Mouse (Mus musculus): ENCODE results near the gene Skap2. TPM values are rescaled to one million over a fixed set of nuclear protein-coding genes. Genes with fewer than 3 reads are reported as not detected.

The Skap2 gene
- polyA plus RNA-seq, 1 experiment from 2014 or later: 16.1 TPM

GRCm38 (mm10) chr6:52008757-52009156 lies 3.6 kb downstream of the Skap2 start:
- Histone ChIP-seq H3K9ac (ENCODE audit: low read depth, low read length) (no peak overlapping the region), H3K4me3 (ENCODE audit: low read depth, low read length) (no peak overlapping the region), H3K36me3 (ENCODE audit: control insufficient read depth, insufficient read depth) (no peaks in the 10 kb centered on the region), H3K27ac (ENCODE audit: low read length) (no peak overlapping the region), H3K4me2 (ENCODE audit: low read depth, low read length) (no peak overlapping the region), H3K27me3 (ENCODE audit: control insufficient read depth, insufficient read depth, low read depth, low read length) (peaks cover 39% of the 10 kb centered on the region), H3K4me1 (ENCODE audit: control insufficient read depth, low read depth, low read length) (no peaks in the 10 kb centered on the region; the same call in 1 of the 2 replicates), H3K9me3 (replicated peaks; ENCODE audit: control insufficient read depth, low read length) (no peaks in the 10 kb centered on the region)
- WGBS (ENCODE audit: insufficient replicate concordance): 45% methylated on average over 3 of the region's 3 CpGs
- ATAC-seq (ENCODE audit: low read depth): no peak

- H3K4me1 ChIP-seq (ENCODE audit: control insufficient read depth, low read depth, low read length): no peaks in the 10 kb centered on the region; the same call in 1 of the 2 replicates
- WGBS (ENCODE audit: insufficient replicate concordance): 22% methylated on average over 13 of the region's 13 CpGs
- H3K4me3 ChIP-seq (ENCODE audit: low read depth, low read length): no peak overlapping the region
- ATAC-seq (ENCODE audit: low read depth): no peak
- no peaks in the 10 kb centered on the region for H3K9me3 ChIP-seq (replicated peaks; ENCODE audit: control insufficient read depth, low read length)
- H3K27ac ChIP-seq (ENCODE audit: low read length): no peak overlapping the region
- peaks cover 39% of the 10 kb centered on the region for H3K27me3 ChIP-seq (ENCODE audit: control insufficient read depth, insufficient read depth, low read depth, low read length)
- 0 out of 2 replicates have a peak overlapping the region, but pooled peaks have one; percentile 13 for H3K4me2 ChIP-seq (ENCODE audit: low read depth, low read length)
- H3K9ac ChIP-seq (ENCODE audit: low read depth, low read length): no peak overlapping the region
- H3K36me3 ChIP-seq (ENCODE audit: control insufficient read depth, insufficient read depth): no peaks in the 10 kb centered on the region
Measured at GRCm38 (mm10) chr6:52006649-52007218, 5.6 kb downstream of the Skap2 start.

- no peaks in the 10 kb centered on the region for H3K4me1 ChIP-seq (ENCODE audit: control insufficient read depth, low read depth, low read length)
- no peak overlapping the region for H3K27ac ChIP-seq (ENCODE audit: low read length)
- WGBS (ENCODE audit: insufficient replicate concordance): 9% methylated on average over 19 of the region's 19 CpGs
- 0 out of 2 replicates have a peak overlapping the region, but pooled peaks have one; percentile 13 for H3K4me2 ChIP-seq (ENCODE audit: low read depth, low read length)
- no peaks in the 10 kb centered on the region for H3K36me3 ChIP-seq (ENCODE audit: control insufficient read depth, insufficient read depth)
- peaks cover 39% of the 10 kb centered on the region for H3K27me3 ChIP-seq (ENCODE audit: control insufficient read depth, insufficient read depth, low read depth, low read length)
- no peak overlapping the region for H3K9ac ChIP-seq (ENCODE audit: low read depth, low read length)
- ATAC-seq (ENCODE audit: low read depth): no peak
- H3K4me3 ChIP-seq (ENCODE audit: low read depth, low read length): no peak overlapping the region
- H3K9me3 ChIP-seq (replicated peaks; ENCODE audit: control insufficient read depth, low read length): no peaks in the 10 kb centered on the region
Measured at GRCm38 (mm10) chr6:52005963-52006648, 6.2 kb downstream of the Skap2 start.

- Histone ChIP-seq H3K9me3 (replicated peaks; ENCODE audit: control insufficient read depth, low read length) (no peaks in the 10 kb centered on the region), H3K36me3 (ENCODE audit: control insufficient read depth, insufficient read depth) (no peaks in the 10 kb centered on the region), H3K9ac (ENCODE audit: low read depth, low read length) (no peak overlapping the region), H3K27me3 (ENCODE audit: control insufficient read depth, insufficient read depth, low read depth, low read length) (peaks cover 39% of the 10 kb centered on the region), H3K4me3 (ENCODE audit: low read depth, low read length) (no peak overlapping the region), H3K4me2 (ENCODE audit: low read depth, low read length) (no peak overlapping the region), H3K4me1 (ENCODE audit: control insufficient read depth, low read depth, low read length) (no peaks in the 10 kb centered on the region), H3K27ac (ENCODE audit: low read length) (no peak overlapping the region)
- 18% methylated on average over 8 of the region's 8 CpGs for WGBS (ENCODE audit: insufficient replicate concordance)
- ATAC-seq (ENCODE audit: low read depth): no peak
Measured at GRCm38 (mm10) chr6:52005616-52005962, 6.8 kb downstream of the Skap2 start.

GRCm38 (mm10) chr6:52004995-52005394 lies 7.4 kb downstream of the Skap2 start:
- ATAC-seq (ENCODE audit: low read depth): no peak
- WGBS (ENCODE audit: insufficient replicate concordance): 22% methylated on average over 3 of the region's 3 CpGs
- H3K4me1 ChIP-seq (ENCODE audit: control insufficient read depth, low read depth, low read length): no peaks in the 10 kb centered on the region
- H3K9me3 ChIP-seq (replicated peaks; ENCODE audit: control insufficient read depth, low read length): no peaks in the 10 kb centered on the region
- no peak overlapping the region for H3K4me3 ChIP-seq (ENCODE audit: low read depth, low read length)
- H3K9ac ChIP-seq (ENCODE audit: low read depth, low read length): no peak overlapping the region
- H3K4me2 ChIP-seq (ENCODE audit: low read depth, low read length): no peak overlapping the region
- no peaks in the 10 kb centered on the region for H3K36me3 ChIP-seq (ENCODE audit: control insufficient read depth, insufficient read depth)
- peaks cover 39% of the 10 kb centered on the region for H3K27me3 ChIP-seq (ENCODE audit: control insufficient read depth, insufficient read depth, low read depth, low read length)
- no peak overlapping the region for H3K27ac ChIP-seq (ENCODE audit: low read length)

GRCm38 (mm10) chr6:52002676-52003075 lies 9.7 kb downstream of the Skap2 start:
- no peak for ATAC-seq (ENCODE audit: low read depth)
- Histone ChIP-seq H3K4me2 (ENCODE audit: low read depth, low read length) (no peak overlapping the region), H3K4me1 (ENCODE audit: control insufficient read depth, low read depth, low read length) (no peaks in the 10 kb centered on the region), H3K27me3 (ENCODE audit: control insufficient read depth, insufficient read depth, low read depth, low read length) (peaks cover 28% of the 10 kb centered on the region), H3K4me3 (ENCODE audit: low read depth, low read length) (no peak overlapping the region), H3K27ac (ENCODE audit: low read length) (no peak overlapping the region), H3K9me3 (replicated peaks; ENCODE audit: control insufficient read depth, low read length) (no peaks in the 10 kb centered on the region), H3K9ac (ENCODE audit: low read depth, low read length) (no peak overlapping the region), H3K36me3 (ENCODE audit: control insufficient read depth, insufficient read depth) (no peaks in the 10 kb centered on the region)
- 52% methylated on average over 8 of the region's 8 CpGs for WGBS (ENCODE audit: insufficient replicate concordance)

GRCm38 (mm10) chr6:51999157-51999478 lies 13.2 kb downstream of the Skap2 start:
- Histone ChIP-seq H3K4me3 (ENCODE audit: low read depth, low read length) (no peak overlapping the region), H3K4me2 (ENCODE audit: low read depth, low read length) (no peak overlapping the region), H3K36me3 (ENCODE audit: control insufficient read depth, insufficient read depth) (no peaks in the 10 kb centered on the region), H3K9ac (ENCODE audit: low read depth, low read length) (no peak overlapping the region), H3K9me3 (replicated peaks; ENCODE audit: control insufficient read depth, low read length) (no peaks in the 10 kb centered on the region), H3K4me1 (ENCODE audit: control insufficient read depth, low read depth, low read length) (no peaks in the 10 kb centered on the region), H3K27ac (ENCODE audit: low read length) (no peak overlapping the region), H3K27me3 (ENCODE audit: control insufficient read depth, insufficient read depth, low read depth, low read length) (no peaks in the 10 kb centered on the region)
- 73% methylated on average over 4 of the region's 4 CpGs for WGBS (ENCODE audit: insufficient replicate concordance)
- ATAC-seq (ENCODE audit: low read depth): no peak

GRCm38 (mm10) chr6:51998409-51999156 lies 13.8 kb downstream of the Skap2 start:
- Histone ChIP-seq H3K36me3 (ENCODE audit: control insufficient read depth, insufficient read depth) (no peaks in the 10 kb centered on the region), H3K9ac (ENCODE audit: low read depth, low read length) (no peak overlapping the region), H3K4me3 (ENCODE audit: low read depth, low read length) (no peak overlapping the region), H3K4me1 (ENCODE audit: control insufficient read depth, low read depth, low read length) (no peaks in the 10 kb centered on the region), H3K27ac (ENCODE audit: low read length) (no peak overlapping the region), H3K9me3 (replicated peaks; ENCODE audit: control insufficient read depth, low read length) (no peaks in the 10 kb centered on the region), H3K27me3 (ENCODE audit: control insufficient read depth, insufficient read depth, low read depth, low read length) (no peaks in the 10 kb centered on the region), H3K4me2 (ENCODE audit: low read depth, low read length) (no peak overlapping the region)
- WGBS (ENCODE audit: insufficient replicate concordance): 54% methylated on average over 7 of the region's 7 CpGs
- no peak for ATAC-seq (ENCODE audit: low read depth)

- H3K27ac ChIP-seq (ENCODE audit: low read length): no peak overlapping the region
- H3K4me2 ChIP-seq (ENCODE audit: low read depth, low read length): no peak overlapping the region
- no peak overlapping the region for H3K4me3 ChIP-seq (ENCODE audit: low read depth, low read length)
- H3K9ac ChIP-seq (ENCODE audit: low read depth, low read length): no peak overlapping the region
- no peaks in the 10 kb centered on the region for H3K27me3 ChIP-seq (ENCODE audit: control insufficient read depth, insufficient read depth, low read depth, low read length)
- no peaks in the 10 kb centered on the region for H3K36me3 ChIP-seq (ENCODE audit: control insufficient read depth, insufficient read depth)
- WGBS (ENCODE audit: insufficient replicate concordance): 60% methylated on average over 2 of the region's 2 CpGs
- no peaks in the 10 kb centered on the region for H3K4me1 ChIP-seq (ENCODE audit: control insufficient read depth, low read depth, low read length)
- no peak for ATAC-seq (ENCODE audit: low read depth)
- H3K9me3 ChIP-seq (replicated peaks; ENCODE audit: control insufficient read depth, low read length): no peaks in the 10 kb centered on the region
Measured at GRCm38 (mm10) chr6:51987999-51988398, 24.4 kb downstream of the Skap2 start.

Data from liver, embryonic 16.5 days (tissue).